Mouse (Mus musculus) lung, embryonic 15.5 days (tissue): Measurements from ENCODE around the gene Ttc3. TPM values are rescaled to one million over a fixed set of nuclear protein-coding genes. Genes with fewer than 3 reads are reported as not detected.

Experiments used
- ATAC-seq: fragments of 200-750 bp; cut with Nextera tagmentation; 2 replicates; pipeline ENCODE4 v1.8.0; 2017; ENCODE audit warnings: moderate number of reproducible peaks, borderline replicate concordance; ENCODE audit not compliant: low FRiP score, low TSS enrichment; ENCODE audit errors: extremely low read depth
- H3K27ac ChIP-seq: fragments of 300-500 bp; sonication (generic); 2 replicates; pipeline ENCODE4 v1.5.1; 2015; ENCODE audit warnings: moderate library complexity, mild to moderate bottlenecking, inconsistent platforms
- H3K27me3 ChIP-seq: fragments of 300-500 bp; sonication (generic); 2 replicates; pipeline ENCODE4 v1.6.1; 2015; ENCODE audit warnings: inconsistent platforms
- H3K36me3 ChIP-seq: fragments of 300-500 bp; sonication (generic); 2 replicates; pipeline ENCODE4 v1.6.1; 2015; ENCODE audit warnings: inconsistent platforms
- H3K4me1 ChIP-seq: fragments of 300-500 bp; sonication (generic); 2 replicates; pipeline ENCODE4 v1.6.1; 2015; ENCODE audit warnings: inconsistent platforms
- H3K4me2 ChIP-seq: fragments of 300-500 bp; sonication (generic); 2 replicates; pipeline ENCODE4 v1.6.1; 2015; ENCODE audit warnings: inconsistent platforms, mild to moderate bottlenecking, moderate library complexity
- H3K4me3 ChIP-seq: fragments of 300-500 bp; sonication (generic); 2 replicates; pipeline ENCODE4 v1.5.1; 2015; ENCODE audit warnings: mild to moderate bottlenecking, inconsistent platforms
- H3K9ac ChIP-seq: fragments of 300-500 bp; sonication (generic); 2 replicates; pipeline ENCODE4 v1.6.1; 2015; ENCODE audit warnings: inconsistent platforms
- H3K9me3 ChIP-seq: fragments of 300-500 bp; sonication (generic); 2 replicates; pipeline ENCODE4 v1.6.1; 2016; ENCODE audit warnings: inconsistent platforms
- WGBS: fragments of 180-500 bp; shearing (Covaris S2); methylation state at CpG from one replicate; pipeline ENCODE4 v1.1.7; 2015; 5-methylcytosine and 5-hydroxymethylcytosine counted together
- polyA plus RNA-seq: library from polyadenylated mRNA; unstranded; fragments of >200 nt; fragmentation: Nextera tagmentation; extraction: Ambion mirVana; gene quantifications from 2 replicates; pipeline ENCODE4 v1.2.1, GENCODE M21; 2015

The Ttc3 gene
- polyA plus RNA-seq, 1 experiment from 2014 or later: 177 TPM

DNA sequence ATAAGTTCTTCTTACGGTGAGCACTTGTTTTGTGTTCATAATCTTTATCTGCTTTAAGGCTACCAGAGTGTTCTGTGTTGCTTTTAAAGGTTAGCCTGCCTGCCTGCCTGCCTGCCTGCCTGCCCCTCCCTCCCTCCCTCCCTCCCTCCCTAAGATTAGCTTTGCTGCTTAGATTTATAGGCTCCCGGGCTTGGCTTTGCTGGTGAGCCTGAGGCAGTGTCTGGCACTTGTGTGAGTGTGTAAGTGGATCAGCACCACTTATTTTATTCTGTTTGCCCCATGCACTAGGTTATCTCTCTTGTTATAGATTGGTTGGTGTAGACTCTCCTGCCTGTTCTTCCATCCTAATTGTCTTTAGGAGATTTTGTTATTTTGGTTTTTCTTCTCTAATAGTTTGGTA, 31.2 kb downstream of the Ttc3 start:
- H3K9ac ChIP-seq: no peak overlapping the region
- H3K9me3 ChIP-seq: no peaks in the 10 kb centered on the region
- H3K4me3 ChIP-seq: no peak overlapping the region
- H3K36me3 ChIP-seq: peaks cover 11% of the 10 kb centered on the region; the same call in 1 of the 2 replicates
- no peak overlapping the region for H3K4me2 ChIP-seq
- H3K27me3 ChIP-seq: no peaks in the 10 kb centered on the region
- ATAC-seq: no peak
- WGBS: 36% methylated on average over 2 of the region's 2 CpGs
- H3K4me1 ChIP-seq: no peaks in the 10 kb centered on the region
- no peak overlapping the region for H3K27ac ChIP-seq

DNA sequence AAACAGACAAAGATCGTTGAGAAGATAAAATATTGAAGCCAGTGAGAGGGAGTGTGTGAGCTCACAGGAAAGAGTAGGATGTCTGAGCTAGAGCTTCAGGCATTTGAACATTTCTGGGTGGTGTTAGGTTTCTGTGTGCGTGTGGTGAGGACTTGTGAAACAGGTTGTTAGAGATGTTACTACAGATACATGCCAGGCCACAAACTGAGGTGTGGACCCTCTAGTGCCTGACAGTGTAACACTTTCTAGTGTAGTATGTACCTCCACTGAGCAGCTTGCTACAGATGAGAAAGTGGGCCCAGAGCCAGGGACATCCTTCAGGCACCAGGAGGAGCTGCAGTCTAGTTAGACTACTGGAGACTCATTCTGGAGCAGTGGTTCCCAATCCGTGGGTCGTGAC, 31.8 kb downstream of the Ttc3 start:
- H3K9ac ChIP-seq: no peak overlapping the region
- no peak for ATAC-seq
- H3K27ac ChIP-seq: no peak overlapping the region
- no peak overlapping the region for H3K4me3 ChIP-seq
- no peak overlapping the region for H3K4me2 ChIP-seq
- peaks cover 11% of the 10 kb centered on the region; the same call in 1 of the 2 replicates for H3K36me3 ChIP-seq
- no peaks in the 10 kb centered on the region for H3K9me3 ChIP-seq
- no peaks in the 10 kb centered on the region for H3K4me1 ChIP-seq
- H3K27me3 ChIP-seq: no peaks in the 10 kb centered on the region
- 68% methylated on average over 4 of the region's 4 CpGs for WGBS

DNA sequence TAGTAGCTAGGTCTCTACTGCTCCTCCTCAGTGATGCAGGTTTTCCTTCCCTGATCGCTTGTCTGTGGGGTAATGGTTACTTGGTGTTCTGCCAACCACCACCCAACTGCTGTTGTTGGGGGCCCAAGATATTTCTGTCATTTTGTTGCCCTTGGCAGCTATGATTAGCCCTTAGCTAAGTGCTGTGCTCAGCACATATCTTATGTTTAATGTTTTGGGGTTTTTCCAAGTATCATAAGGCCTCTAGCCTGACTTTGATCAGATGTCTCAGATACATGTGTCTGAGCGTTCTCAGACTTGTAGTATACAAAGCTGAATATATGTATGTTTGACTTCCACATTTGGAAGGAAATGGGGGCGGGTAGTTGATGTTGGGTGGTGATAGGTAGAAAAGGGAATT, 40.9 kb downstream of the Ttc3 start:
- Histone ChIP-seq H3K36me3 (peaks cover 30% of the 10 kb centered on the region), H3K4me2 (no peak overlapping the region), H3K9ac (no peak overlapping the region), H3K27ac (no peak overlapping the region), H3K9me3 (no peaks in the 10 kb centered on the region), H3K4me3 (no peak overlapping the region), H3K4me1 (0 out of 2 replicates have a peak, but pooled peaks cover 10% of the 10 kb centered on the region), H3K27me3 (no peaks in the 10 kb centered on the region)
- WGBS: 61% methylated on average over 3 of the region's 3 CpGs
- ATAC-seq: no peak

DNA sequence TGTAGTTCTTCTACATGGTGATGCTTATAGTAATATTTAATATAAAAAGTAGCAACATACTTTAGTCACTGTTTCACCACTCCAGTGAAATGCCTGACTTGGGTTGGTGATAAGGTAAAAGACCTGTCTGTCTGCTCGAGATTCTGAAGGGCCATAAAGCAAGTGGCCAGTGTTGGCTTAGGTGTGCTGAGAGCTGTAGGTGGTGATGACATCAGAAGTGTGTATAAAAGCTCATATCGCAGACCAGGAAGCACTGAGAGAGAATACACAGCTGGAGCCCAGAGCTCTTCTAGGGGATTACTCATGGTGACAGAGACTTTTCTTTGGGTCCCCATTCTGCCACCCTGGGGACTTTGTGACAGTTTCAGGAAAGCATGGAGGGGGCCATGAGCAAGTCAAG, 41.8 kb downstream of the Ttc3 start:
- H3K27ac ChIP-seq: no peak overlapping the region
- 0 out of 2 replicates have a peak, but pooled peaks cover 10% of the 10 kb centered on the region for H3K4me1 ChIP-seq
- no peak overlapping the region for H3K4me3 ChIP-seq
- H3K9ac ChIP-seq: no peak overlapping the region
- peaks cover 32% of the 10 kb centered on the region for H3K36me3 ChIP-seq
- no peak overlapping the region for H3K4me2 ChIP-seq
- no peaks in the 10 kb centered on the region for H3K27me3 ChIP-seq
- WGBS: 55% methylated on average over 2 of the region's 2 CpGs
- H3K9me3 ChIP-seq: no peaks in the 10 kb centered on the region
- no peak for ATAC-seq

DNA sequence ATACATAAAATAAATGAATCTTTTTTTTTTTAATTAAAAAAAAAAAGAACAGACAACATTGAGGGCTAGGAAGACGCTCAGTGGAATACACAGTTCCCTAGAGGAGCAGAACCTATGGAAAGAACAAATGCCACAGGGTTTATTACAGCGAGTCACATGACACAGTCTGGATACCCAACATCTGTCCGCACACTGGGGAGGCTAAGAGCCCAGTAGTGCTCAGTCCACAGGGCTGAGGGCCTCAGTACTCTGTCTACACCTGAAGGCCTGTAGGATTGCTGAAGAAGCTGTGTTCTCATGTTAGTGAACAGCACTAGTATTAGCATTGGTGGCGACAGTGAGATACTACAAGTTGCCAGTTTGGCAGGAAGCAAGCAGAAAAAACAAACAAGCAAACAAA, 42.3 kb downstream of the Ttc3 start:
- Histone ChIP-seq H3K27me3 (no peaks in the 10 kb centered on the region), H3K27ac (no peak overlapping the region), H3K4me1 (0 out of 2 replicates have a peak, but pooled peaks cover 10% of the 10 kb centered on the region), H3K4me3 (no peak overlapping the region), H3K9me3 (no peaks in the 10 kb centered on the region), H3K4me2 (no peak overlapping the region), H3K9ac (no peak overlapping the region), H3K36me3 (peaks cover 33% of the 10 kb centered on the region)
- ATAC-seq: no peak
- WGBS: 94% methylated on average over 4 of the region's 4 CpGs

DNA sequence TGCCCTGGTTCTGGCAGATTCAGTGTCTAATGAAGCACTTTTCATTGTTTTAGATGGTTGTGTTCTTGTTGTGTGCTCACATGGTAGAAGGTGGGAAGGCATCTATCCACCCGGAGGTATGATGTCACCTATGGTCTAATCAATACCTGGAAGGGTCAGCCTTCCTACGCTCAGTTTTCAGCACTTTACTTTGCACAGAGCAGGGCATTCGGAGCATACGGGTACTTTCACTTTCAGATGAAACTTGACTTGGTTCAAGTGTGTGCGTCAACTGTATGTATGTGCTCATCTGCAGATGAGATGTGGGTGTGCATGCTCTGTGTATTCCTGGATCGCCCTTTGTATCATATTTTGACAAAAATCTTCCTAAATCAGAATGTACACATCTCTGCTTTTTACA, 43.7 kb downstream of the Ttc3 start:
- Histone ChIP-seq H3K4me2 (no peak overlapping the region), H3K27me3 (no peaks in the 10 kb centered on the region), H3K4me3 (no peak overlapping the region), H3K9me3 (no peaks in the 10 kb centered on the region), H3K9ac (no peak overlapping the region), H3K36me3 (peaks cover 39% of the 10 kb centered on the region), H3K4me1 (0 out of 2 replicates have a peak, but pooled peaks cover 10% of the 10 kb centered on the region), H3K27ac (no peak overlapping the region)
- 91% methylated on average over 6 of the region's 6 CpGs for WGBS
- ATAC-seq: no peak

DNA sequence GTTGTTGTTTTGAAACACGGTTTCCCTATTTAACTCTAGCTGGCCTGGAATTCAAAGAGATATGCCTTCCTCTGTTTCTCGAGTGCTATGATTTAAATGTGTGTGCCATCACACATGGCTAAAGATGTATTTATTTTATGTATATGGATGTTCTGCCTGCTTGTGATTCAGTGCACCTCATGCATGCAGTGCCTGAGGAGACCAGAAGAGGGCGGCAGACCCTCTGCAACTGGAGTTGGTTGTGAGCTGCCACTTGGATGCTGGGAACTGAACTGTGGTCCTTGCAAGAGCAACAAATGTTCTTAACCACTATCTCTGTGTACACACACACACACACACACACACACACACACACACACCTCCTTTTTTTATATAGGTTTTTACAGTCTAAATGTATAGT, 50.1 kb downstream of the Ttc3 start:
- no peak for ATAC-seq
- 95% methylated on average over 3 of the region's 3 CpGs for WGBS

DNA sequence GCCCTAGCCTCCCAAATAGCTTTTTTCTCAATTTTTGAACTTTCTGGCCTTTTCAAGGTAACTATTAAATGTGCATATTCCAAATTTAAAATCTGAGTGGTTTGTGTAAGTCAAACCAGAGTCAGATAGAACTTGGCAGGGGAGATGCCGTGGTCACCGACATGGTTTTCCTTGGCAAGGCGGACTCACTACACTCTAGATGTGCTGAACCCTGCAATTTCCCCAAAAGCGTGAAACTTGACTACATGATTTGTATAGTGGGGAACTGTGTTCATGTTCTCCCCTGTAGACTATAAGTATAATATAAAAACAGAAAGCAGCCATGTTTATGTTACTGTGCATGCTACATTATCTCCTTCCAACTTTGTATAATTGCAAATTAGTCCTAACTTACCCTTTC, 58.5 kb downstream of the Ttc3 start:
- no peaks in the 10 kb centered on the region for H3K27me3 ChIP-seq
- H3K4me3 ChIP-seq: no peak overlapping the region
- no peaks in the 10 kb centered on the region for H3K9me3 ChIP-seq
- no peak overlapping the region for H3K9ac ChIP-seq
- peaks cover 73% of the 10 kb centered on the region for H3K36me3 ChIP-seq
- 92% methylated on average over 4 of the region's 4 CpGs for WGBS
- no peaks in the 10 kb centered on the region for H3K4me1 ChIP-seq
- H3K4me2 ChIP-seq: no peak overlapping the region
- no peak for ATAC-seq
- no peak overlapping the region for H3K27ac ChIP-seq

More for the DNA sequence above, 50.1 kb downstream of the Ttc3 start:
- Histone ChIP-seq H3K4me2 (no peak overlapping the region), H3K27ac (no peak overlapping the region), H3K9ac (no peak overlapping the region), H3K27me3 (no peaks in the 10 kb centered on the region), H3K4me3 (no peak overlapping the region), H3K4me1 (no peaks in the 10 kb centered on the region), H3K9me3 (no peaks in the 10 kb centered on the region), H3K36me3 (peaks cover 69% of the 10 kb centered on the region)

DNA sequence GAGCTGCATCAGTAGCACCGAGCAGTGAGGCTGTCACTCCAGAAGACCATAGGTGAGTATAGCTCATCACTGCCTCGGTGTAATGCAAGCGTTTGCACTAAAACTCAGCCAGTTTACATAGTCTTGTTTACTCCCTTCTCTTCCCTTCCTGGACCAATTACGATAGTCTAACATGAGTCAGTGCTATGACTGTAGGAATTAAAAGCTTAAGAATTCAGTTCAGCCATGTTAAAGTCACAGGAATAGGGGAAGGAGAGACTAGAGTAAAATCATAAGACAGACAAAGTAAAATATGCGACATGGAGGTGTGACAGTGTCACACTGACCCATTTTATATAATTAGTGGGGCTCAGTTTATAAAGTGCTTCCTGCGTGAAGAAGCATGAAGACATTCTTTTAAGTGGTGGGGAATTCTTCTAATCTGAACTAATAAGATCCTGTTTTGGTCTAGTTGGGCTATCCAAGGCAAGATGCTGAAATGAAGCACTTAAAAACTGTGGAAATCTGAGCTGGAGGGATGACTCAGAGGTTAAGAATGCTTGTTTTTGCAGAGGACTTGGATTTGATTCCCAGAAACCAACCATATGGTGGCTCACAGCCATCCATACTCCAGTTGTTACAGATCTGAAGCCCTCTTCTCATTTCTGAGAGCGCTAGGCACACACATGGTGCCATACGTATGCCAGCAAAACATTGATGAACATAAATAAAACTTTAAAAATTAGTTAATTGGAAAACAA, 65.2 kb downstream of the Ttc3 start:
- no peak overlapping the region for H3K27ac ChIP-seq

DNA sequence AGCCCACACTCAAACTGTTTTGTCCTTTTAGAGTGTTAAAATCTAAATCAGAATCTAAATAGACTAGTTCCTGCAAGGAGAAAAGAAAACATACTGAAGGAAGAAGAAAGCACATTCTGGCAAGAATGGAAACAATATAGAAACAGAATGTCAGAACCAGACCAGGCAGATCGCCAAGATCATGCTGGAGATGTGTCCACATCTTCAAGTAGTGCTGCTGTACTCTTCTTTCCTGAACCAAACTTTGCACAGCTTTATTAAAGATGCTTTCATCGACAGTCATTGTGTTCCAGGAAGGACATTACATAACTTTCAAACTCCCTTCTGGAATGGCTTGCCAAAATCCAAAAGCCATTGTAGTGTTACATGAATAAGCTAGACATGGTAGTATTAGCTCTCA, 66.4 kb downstream of the Ttc3 start:
- Histone ChIP-seq H3K4me1 (no peaks in the 10 kb centered on the region), H3K27ac (no peak overlapping the region)

More for the DNA sequence above, 65.2 kb downstream of the Ttc3 start:
- 74% methylated on average over 8 of the region's 8 CpGs for WGBS
- Histone ChIP-seq H3K27me3 (no peaks in the 10 kb centered on the region), H3K4me2 (no peak overlapping the region), H3K36me3 (peaks cover 81% of the 10 kb centered on the region), H3K4me3 (no peak overlapping the region), H3K9me3 (no peaks in the 10 kb centered on the region), H3K4me1 (no peaks in the 10 kb centered on the region), H3K9ac (no peak overlapping the region)
- peak; percentile 42; the same call in 1 of the 2 replicates for ATAC-seq

DNA sequence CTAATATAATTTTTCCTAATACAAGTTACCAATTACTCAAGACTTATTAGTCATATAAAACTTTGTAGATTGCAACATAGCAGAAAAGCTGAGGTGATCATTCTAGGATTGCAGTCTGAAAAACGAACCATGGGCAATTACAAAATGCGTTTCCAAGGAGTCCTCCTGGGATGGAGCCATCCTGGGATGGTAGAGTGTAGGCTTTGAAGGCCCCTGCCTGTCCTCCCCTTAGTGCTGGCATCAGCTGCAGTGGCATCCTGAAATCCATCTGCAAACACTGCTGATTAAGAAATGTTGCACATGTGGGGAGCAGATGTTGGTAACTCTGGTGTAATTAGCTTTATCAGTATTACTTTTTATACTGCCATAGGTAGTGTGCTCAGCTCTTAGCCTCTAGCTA, 70.9 kb downstream of the Ttc3 start:
- Histone ChIP-seq H3K4me2 (no peak overlapping the region), H3K9me3 (no peaks in the 10 kb centered on the region), H3K27me3 (no peaks in the 10 kb centered on the region), H3K9ac (no peak overlapping the region), H3K36me3 (peaks cover 65% of the 10 kb centered on the region), H3K4me1 (no peaks in the 10 kb centered on the region), H3K27ac (no peak overlapping the region), H3K4me3 (no peak overlapping the region)
- WGBS: 84% methylated on average over 2 of the region's 2 CpGs
- ATAC-seq: no peak

More for the DNA sequence above, 66.4 kb downstream of the Ttc3 start:
- H3K9ac ChIP-seq: no peak overlapping the region
- 76% methylated on average over 2 of the region's 2 CpGs for WGBS
- no peak overlapping the region for H3K4me3 ChIP-seq
- H3K36me3 ChIP-seq: peaks cover 79% of the 10 kb centered on the region
- no peaks in the 10 kb centered on the region for H3K27me3 ChIP-seq
- no peak for ATAC-seq
- H3K9me3 ChIP-seq: no peaks in the 10 kb centered on the region
- no peak overlapping the region for H3K4me2 ChIP-seq

DNA sequence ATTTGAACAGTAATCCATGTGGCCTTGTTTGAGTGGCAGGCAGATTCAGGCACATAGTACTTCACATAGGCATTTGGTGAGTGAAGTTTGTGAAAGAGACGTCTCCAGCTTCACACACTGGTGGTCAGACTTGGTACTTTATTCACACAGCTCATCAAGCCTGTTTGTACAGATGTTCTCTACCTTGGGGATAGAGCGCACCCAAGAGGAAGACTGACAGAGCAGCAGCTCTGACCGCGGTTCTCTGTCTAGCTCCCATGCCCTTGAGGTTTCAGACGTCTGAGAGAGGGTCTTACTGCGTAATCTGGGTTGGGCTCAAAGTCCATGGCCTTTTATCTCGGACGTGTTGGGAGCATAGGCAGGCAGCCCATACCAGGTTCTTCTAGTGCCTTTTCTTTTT, 78.7 kb downstream of the Ttc3 start:
- Histone ChIP-seq H3K4me2 (no peak overlapping the region), H3K9ac (no peak overlapping the region), H3K27me3 (no peaks in the 10 kb centered on the region), H3K9me3 (no peaks in the 10 kb centered on the region), H3K27ac (no peak overlapping the region), H3K36me3 (peaks cover 68% of the 10 kb centered on the region), H3K4me3 (no peak overlapping the region), H3K4me1 (no peaks in the 10 kb centered on the region)
- WGBS: 76% methylated on average over 8 of the region's 8 CpGs
- no peak for ATAC-seq
